Mouse (Mus musculus) megakaryocyte, embryonic 14.5 days (primary cell): ENCODE data around the gene Iba57.

Experiments
- FLI1 ChIP-seq: IDR thresholded peaks from 2 replicates; pipeline ENCODE4 v1.6.1; 2012; ENCODE audit warnings: low read length, inconsistent platforms, mixed read lengths
- GATA1 ChIP-seq: IDR thresholded peaks from 3 replicates; pipeline ENCODE4 v1.6.1; 2012; ENCODE audit warnings: mixed read lengths, low read length, inconsistent platforms, borderline replicate concordance

GRCm38 (mm10) chr11:59141772-59142370, 21.7 kb downstream of the Iba57 start:
- TF ChIP-seq GATA1 (no peak), FLI1 (no peak)
